Mouse (Mus musculus) kidney, postnatal 0 days (tissue): ENCODE measurements around the gene Fate1. TPM values are rescaled to one million over a fixed set of nuclear protein-coding genes. Genes with fewer than 3 reads are reported as not detected.
A peak's percentile ranks its signal among the peaks of the same experiment; 100 is the strongest.

Source experiments
- ATAC-seq: fragments of 200-750 bp; cut with Nextera tagmentation; replicated peaks from 2 replicates; pipeline ENCODE4 v1.8.0; 2017; ENCODE audit warnings: low read depth, moderate number of reproducible peaks, moderate TSS enrichment, moderate library complexity; ENCODE audit not compliant: low FRiP score
- DNase-seq: peaks from one replicate; pipeline ENCODE4 v3.0.0-alpha.2; 2016; ENCODE audit warnings: low spot score
- H3K27ac ChIP-seq: fragments of 300-500 bp; sonication (generic); 2 replicates; pipeline ENCODE4 v1.5.1; 2014; ENCODE audit warnings: mild to moderate bottlenecking
- H3K27me3 ChIP-seq: fragments of 300-500 bp; sonication (generic); 2 replicates; pipeline ENCODE4 v1.6.1; 2014; ENCODE audit warnings: low read length, mixed read lengths; ENCODE audit not compliant: insufficient read depth
- H3K36me3 ChIP-seq: fragments of 300-500 bp; sonication (generic); 2 replicates; pipeline ENCODE4 v1.6.1; 2014; ENCODE audit warnings: low read length, mixed read lengths; ENCODE audit not compliant: insufficient read depth
- H3K4me1 ChIP-seq: fragments of 300-500 bp; sonication (generic); replicated peaks from 2 replicates; pipeline ENCODE4 v1.6.1; 2014; ENCODE audit warnings: antibody characterized with exemption, low read length, mixed read lengths; ENCODE audit not compliant: insufficient read depth
- H3K4me2 ChIP-seq: fragments of 300-500 bp; sonication (generic); 2 replicates; pipeline ENCODE4 v1.6.1; 2014; ENCODE audit warnings: mild to moderate bottlenecking, low read length, moderate library complexity, mixed read lengths
- H3K4me3 ChIP-seq: fragments of 300-500 bp; sonication (generic); replicated peaks from 2 replicates; pipeline ENCODE4 v1.5.1; 2014; ENCODE audit warnings: low read depth, low read length
- H3K9ac ChIP-seq: fragments of 300-500 bp; sonication (generic); 2 replicates; pipeline ENCODE4 v1.6.1; 2014; ENCODE audit warnings: low read depth, low read length
- H3K9me3 ChIP-seq: fragments of 300-500 bp; sonication (generic); replicated peaks from 2 replicates; pipeline ENCODE4 v1.6.1; 2016; ENCODE audit warnings: low read length, inconsistent platforms, mixed read lengths
- CTCF ChIP-seq: IDR thresholded peaks from 2 replicates; pipeline ENCODE4 v1.5.1; 2016; ENCODE audit warnings: antibody characterized with exemption, low read depth, mild to moderate bottlenecking, moderate library complexity
- WGBS: fragments of 180-500 bp; shearing (Covaris S2); extraction: QIAGEN DNeasy Blood & Tissue Kit; methylation state at CpG from one replicate; pipeline ENCODE4 v1.1.7; 2014; 5-methylcytosine and 5-hydroxymethylcytosine counted together
- polyA plus RNA-seq: library from polyadenylated mRNA; unstranded; fragments of >200 nt; fragmentation: Nextera tagmentation; extraction: Ambion mirVana; gene quantifications from 2 replicates; pipeline ENCODE4 v1.2.1, GENCODE M21; 2015

Fate1 gene
- polyA plus RNA-seq, 1 experiment from 2014 or later: not detected

GRCm38 (mm10) chrX:71991549-71991948, 18.8 kb downstream of the Fate1 start, which contains the start of gene Cnga2:
Gene Cnga2 (plus strand): TSS chrX:71991849.
- H3K9ac ChIP-seq: no peak within 1 kb of the TSS
- H3K4me1 ChIP-seq: no peaks in the 10 kb centered on the region
- H3K4me3 ChIP-seq: no peak within 1 kb of the TSS
- no peak within 1 kb of the TSS for H3K4me2 ChIP-seq
- ATAC-seq (no peak), DNase-seq (no peak)
- H3K9me3 ChIP-seq: no peaks in the 10 kb centered on the region
- no peak for TF ChIP-seq CTCF
- H3K27ac ChIP-seq: no peak within 1 kb of the TSS
- H3K27me3 ChIP-seq: no peaks in the 10 kb centered on the region
- H3K36me3 ChIP-seq: no peaks in the 10 kb centered on the region
- WGBS: 86% methylated on average over 3 of the region's 3 CpGs

- H3K4me1 ChIP-seq: no peaks in the 10 kb centered on the region
- no peak for DNase-seq
- H3K27ac ChIP-seq: no peak overlapping the region
- whole genome bisulfite sequencing: 45% methylated on average over 1 of the region's 1 CpGs
- no peaks in the 10 kb centered on the region for H3K27me3 ChIP-seq
- no peaks in the 10 kb centered on the region for H3K9me3 ChIP-seq
- TF ChIP-seq CTCF: no peak
- ATAC-seq: no peak
- no peak overlapping the region for H3K4me2 ChIP-seq
- no peaks in the 10 kb centered on the region for H3K36me3 ChIP-seq
- no peak overlapping the region for H3K9ac ChIP-seq
- H3K4me3 ChIP-seq: no peak overlapping the region
Measured at GRCm38 (mm10) chrX:71995972-71996371, 23.2 kb downstream of the Fate1 start.

- no peak for DNase-seq
Measured at GRCm38 (mm10) chrX:72009930-72010329, 37.1 kb downstream of the Fate1 start.

GRCm38 (mm10) chrX:72012236-72012635, 39.5 kb downstream of the Fate1 start:
- WGBS: 65% methylated on average over 9 of the region's 9 CpGs
- no peak overlapping the region for H3K9ac ChIP-seq
- H3K27me3 ChIP-seq: no peaks in the 10 kb centered on the region
- ATAC-seq (no peak), DNase-seq (peak; percentile 25)
- TF ChIP-seq CTCF: no peak
- no peak overlapping the region for H3K27ac ChIP-seq
- no peak overlapping the region for H3K4me3 ChIP-seq
- H3K36me3 ChIP-seq: no peaks in the 10 kb centered on the region
- no peaks in the 10 kb centered on the region for H3K9me3 ChIP-seq
- no peaks in the 10 kb centered on the region for H3K4me1 ChIP-seq
- no peak overlapping the region for H3K4me2 ChIP-seq

More at GRCm38 (mm10) chrX:72009930-72010329, 37.1 kb downstream of the Fate1 start:
- Histone ChIP-seq H3K9ac (no peak overlapping the region), H3K4me1 (no peaks in the 10 kb centered on the region), H3K4me2 (no peak overlapping the region), H3K4me3 (no peak overlapping the region), H3K36me3 (no peaks in the 10 kb centered on the region), H3K27me3 (no peaks in the 10 kb centered on the region), H3K9me3 (no peaks in the 10 kb centered on the region), H3K27ac (no peak overlapping the region)
- no peak for TF ChIP-seq CTCF
- no peak for ATAC-seq

GRCm38 (mm10) chrX:72012804-72013203, 40.0 kb downstream of the Fate1 start:
- 31% methylated on average over 3 of the region's 3 CpGs for WGBS
- DNase-seq: peak; percentile 11
- no peak overlapping the region for H3K4me2 ChIP-seq
- no peaks in the 10 kb centered on the region for H3K9me3 ChIP-seq
- no peaks in the 10 kb centered on the region for H3K27me3 ChIP-seq
- H3K4me1 ChIP-seq: no peaks in the 10 kb centered on the region
- H3K9ac ChIP-seq: no peak overlapping the region
- no peak overlapping the region for H3K4me3 ChIP-seq
- peak; percentile 65 for TF ChIP-seq CTCF
- no peak for ATAC-seq
- H3K27ac ChIP-seq: no peak overlapping the region
- no peaks in the 10 kb centered on the region for H3K36me3 ChIP-seq

GRCm38 (mm10) chrX:72022241-72022640, 49.5 kb downstream of the Fate1 start:
- no peak for DNase-seq
- Histone ChIP-seq H3K27ac (no peak overlapping the region), H3K4me3 (no peak overlapping the region), H3K9me3 (no peaks in the 10 kb centered on the region), H3K4me2 (no peak overlapping the region), H3K27me3 (no peaks in the 10 kb centered on the region), H3K9ac (no peak overlapping the region), H3K4me1 (no peaks in the 10 kb centered on the region), H3K36me3 (no peaks in the 10 kb centered on the region)
- no peak for TF ChIP-seq CTCF
- no peak for ATAC-seq
- WGBS: 78% methylated on average over 1 of the region's 1 CpGs

DNA sequence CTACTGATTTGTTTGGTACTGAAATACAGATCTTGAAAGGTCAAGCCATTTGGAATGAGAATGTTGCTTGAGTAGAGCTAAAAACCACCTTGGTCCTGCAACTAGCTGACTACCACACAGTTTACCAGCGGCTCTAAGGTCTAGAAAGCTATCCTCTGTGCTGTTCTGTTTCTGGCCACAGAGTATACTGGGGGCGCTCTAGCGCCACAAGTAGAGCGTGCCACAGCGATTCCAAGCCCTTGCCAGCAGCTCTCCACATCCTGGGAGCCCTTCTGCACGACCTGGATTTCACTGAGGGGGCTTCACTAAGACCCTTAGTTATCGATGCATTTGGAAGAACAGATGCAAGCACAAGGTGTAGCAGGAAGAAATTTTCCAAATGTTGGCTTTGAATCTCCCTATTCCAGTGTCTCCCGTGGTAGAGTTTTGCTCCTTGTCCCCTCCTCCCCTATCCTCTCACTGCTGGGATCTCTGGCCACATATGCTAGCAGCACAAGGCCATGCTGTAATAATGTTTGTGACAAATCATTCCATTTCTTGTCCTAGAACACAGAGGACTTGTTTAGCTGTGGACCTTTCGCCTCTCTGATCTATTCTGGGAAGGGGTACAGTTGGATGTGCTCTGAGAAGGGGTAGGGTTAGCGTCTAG, 50.1 kb downstream of the Fate1 start:
- ATAC-seq: no peak
- peak; percentile 43 for DNase-seq
- TF ChIP-seq CTCF: peak; percentile 65
- 41% methylated on average over 10 of the region's 10 CpGs for WGBS
- H3K4me1 ChIP-seq: no peaks in the 10 kb centered on the region
- no peaks in the 10 kb centered on the region for H3K9me3 ChIP-seq
- H3K27me3 ChIP-seq: no peaks in the 10 kb centered on the region
- no peak overlapping the region for H3K9ac ChIP-seq
- H3K36me3 ChIP-seq: no peaks in the 10 kb centered on the region
- no peak overlapping the region for H3K4me3 ChIP-seq
- H3K4me2 ChIP-seq: no peak overlapping the region
- no peak overlapping the region for H3K27ac ChIP-seq
